Mouse (Mus musculus) skeletal muscle tissue, adult 2 months (tissue): Measurements from ENCODE around the gene Fgfrl1.

ENCODE experiments used
- DNase-seq: peaks from one replicate; pipeline ENCODE4 v3.0.0-alpha.2; 2012; ENCODE audit warnings: low read depth, low spot score

The Fgfrl1 gene

DNA sequence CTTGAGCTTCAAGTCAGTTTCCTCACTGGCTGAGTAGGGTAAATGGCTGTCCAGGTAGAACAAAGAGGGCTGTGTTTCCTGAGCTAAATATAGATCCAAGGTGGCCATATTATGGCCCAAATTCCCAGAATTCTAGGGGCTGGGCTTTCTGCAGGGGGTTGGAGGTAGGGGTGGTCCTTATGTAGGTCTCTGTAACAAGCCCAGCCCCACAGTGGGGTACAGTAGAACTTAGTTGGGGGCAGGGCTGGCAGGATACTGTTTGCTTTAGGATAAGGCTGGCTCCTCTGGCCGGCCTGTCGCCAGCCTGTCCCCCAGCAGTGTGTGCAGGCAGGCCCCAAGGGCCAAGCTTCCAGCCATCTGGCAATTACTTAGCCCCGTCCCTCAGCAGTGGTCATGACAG, 8.2 kb downstream of the Fgfrl1 start:
- DNase-seq = no peak

DNA sequence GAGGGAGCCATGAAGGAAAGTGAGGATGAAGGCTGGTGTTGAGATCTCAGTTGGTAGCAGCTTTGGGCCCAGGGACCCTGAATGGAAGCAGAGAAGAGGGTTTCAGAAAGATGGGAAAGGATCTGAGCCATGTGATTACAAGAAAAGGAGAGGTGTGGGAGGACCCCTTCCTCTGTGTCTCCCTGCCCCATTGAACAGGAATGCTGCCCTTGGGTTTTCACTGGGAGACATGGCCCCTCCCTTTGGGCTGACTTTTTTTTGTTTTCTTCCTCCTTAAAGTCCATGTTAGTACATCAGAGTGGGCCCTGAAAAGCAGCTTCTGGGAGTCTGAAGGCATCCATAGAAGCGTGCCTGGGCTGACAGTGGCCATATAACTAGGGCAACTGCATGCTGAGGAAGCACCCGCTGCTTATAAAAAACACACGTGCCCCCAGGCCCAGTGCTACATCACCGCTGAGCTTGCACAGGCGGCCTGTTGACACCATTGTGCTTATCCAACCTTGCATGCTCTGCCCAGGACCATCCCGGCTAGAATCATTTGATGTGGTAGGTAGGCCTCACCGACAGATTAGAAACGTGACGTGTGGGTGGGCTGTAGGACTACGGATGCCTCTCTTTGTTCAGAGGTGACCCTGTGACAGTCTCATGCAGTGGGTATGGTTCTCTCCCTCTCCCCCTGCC, 9.3 kb downstream of the Fgfrl1 start:
- no peak for DNase-seq

DNA sequence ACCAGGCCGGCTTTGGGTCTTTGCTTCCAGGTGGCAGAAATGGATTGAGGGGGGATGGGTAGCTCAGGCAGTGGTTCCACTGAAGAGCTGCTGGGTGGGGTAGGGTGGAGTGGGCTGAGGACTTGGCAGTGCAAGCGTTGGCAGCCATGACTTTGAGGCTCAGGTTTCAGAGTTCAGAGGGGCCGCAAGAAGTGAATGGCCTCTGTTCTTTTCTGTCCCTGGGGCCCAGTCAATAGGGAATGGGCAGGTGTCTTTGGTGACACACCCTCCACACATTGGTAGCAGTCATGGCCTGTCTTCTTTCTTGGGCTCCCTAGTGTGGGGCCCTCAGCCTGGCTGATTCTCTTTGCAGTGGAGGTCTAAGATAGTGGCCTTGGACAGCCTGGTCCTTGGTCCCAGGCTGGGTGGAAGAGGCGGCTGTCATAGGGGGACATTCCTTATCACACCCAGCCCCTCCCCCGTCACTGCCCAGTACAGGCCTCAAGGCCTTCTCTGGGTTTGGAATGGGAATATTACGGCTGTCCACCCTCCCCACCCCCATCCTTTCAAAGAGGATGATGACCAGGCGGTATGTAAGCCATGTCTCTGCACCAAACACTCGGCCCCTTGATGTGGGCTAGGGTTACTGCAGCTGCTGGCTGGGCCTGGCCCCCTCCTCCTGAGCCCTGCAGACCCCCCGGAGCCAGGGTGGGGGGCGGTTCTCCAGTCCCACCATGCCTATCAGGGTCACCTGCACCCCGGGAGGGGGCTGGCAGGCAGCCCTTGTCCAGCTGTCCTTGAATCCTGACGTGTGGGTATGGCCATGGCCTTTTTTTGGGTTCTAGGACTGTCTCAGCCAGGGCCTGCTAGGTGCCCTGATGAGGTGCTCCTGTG, 11.8 kb downstream of the Fgfrl1 start:
- no peak for DNase-seq

DNA sequence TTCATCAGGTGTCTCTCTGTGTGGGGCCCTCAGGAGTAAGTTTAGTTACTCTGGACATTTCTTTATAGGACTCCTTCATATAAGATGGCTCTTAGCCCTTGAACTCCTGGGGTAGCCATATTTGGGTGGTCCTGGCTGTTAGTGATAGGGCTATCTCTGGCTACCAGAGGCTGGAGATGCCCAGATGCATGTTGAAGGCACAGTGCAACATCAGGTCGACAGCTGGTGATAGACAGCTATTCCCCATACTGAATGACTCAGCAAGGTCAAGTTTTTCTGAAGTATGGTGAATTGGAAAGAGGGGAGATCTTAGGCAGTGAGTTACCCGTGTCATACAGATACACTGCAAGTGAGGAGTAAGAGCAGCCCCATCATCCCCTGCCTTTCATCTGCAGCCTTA, 15.6 kb downstream of the Fgfrl1 start:
- no peak for DNase-seq

DNA sequence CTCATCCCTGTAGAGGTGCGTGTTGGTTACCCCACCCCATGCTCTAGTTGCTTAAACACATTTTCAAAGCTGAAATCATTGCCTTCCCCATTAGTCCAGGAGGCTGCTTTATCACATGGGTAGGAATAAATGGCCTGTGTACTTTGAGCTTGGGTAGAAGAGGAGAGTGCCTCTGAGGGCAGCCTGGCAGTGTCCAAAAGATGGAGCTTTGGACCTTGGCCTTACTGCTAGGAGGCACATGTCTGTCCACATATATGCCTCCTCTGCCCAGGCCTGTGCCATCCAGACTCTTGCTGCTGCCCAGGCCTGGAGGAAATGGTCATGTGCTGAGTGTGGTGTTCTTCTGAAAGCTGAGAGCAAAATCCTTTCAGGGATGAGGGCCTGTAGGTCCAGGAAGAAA, 16.2 kb downstream of the Fgfrl1 start:
- DNase-seq = no peak

DNA sequence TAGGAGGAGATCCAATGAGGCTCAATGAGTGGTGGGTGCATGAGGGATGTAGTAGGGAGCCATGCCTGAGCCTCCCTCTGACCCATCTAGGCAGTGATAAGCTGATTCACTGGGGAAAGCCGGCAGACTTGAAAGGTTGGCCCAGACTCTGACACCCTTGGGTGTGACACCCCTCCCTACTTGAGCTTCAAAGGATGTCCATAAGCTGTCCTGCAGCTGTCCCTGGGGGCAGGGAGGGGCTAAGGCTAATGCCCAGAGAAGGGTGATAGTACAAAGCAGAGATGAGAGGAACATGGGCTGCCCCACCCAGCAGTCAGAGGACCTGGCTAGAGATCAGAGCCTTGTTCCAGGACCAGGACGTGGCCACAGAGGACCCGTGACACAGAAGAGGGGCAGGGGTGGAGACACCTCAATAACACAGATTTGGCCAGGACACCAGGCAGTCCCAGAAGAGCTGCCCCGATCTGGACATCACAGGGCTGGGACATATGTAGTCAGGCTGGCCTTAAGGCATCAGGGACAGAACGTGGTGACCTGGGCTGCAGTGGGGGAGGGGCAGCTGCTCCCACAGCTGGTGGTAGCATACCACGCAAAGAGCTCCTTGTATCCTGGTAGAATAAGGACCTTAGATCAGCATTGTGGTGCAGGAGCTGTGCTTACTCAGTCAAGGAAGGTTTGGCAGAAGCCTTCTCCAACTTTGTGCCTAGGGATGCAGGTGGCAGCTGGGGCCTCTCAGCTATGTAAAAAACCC, 17.0 kb downstream of the Fgfrl1 start:
- DNase-seq = no peak

DNA sequence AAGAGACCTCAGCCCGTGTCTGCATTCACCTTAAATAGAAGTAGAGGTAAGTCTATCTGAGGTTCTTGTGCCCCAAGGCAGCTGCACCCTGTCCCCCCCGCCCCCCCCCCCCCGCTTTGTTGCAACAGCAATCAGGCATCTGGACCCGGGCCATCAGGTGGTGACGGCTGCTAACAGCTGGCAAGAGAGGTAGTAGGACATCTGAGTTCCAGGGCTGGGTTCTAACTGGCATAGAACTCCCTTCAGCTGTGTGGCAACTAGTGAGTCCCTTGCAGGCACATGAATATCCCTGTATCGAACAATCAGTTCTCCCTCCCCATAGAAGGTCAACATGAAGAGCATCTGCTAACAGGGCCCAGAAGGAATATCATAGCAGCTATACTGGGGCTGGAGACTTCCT, 19.8 kb downstream of the Fgfrl1 start:
- no peak for DNase-seq

DNA sequence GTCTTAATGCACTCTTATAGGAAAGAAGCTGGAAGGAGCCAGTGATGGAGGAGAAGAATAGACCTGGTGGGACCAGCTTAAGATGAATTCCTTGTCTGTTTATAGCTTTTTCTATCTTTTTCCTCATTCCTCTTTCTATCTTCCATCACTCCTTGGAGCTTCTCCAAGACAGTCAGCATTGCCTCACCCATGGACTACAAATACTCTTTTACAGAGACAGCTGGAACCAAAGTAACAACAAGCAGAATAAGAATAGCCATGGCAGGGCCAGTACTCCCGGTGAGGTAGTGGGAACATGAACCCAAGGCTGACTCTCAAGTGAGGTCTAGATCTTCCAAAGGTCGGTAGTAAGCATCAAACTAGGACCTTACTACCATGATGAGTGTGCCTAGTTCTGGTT, 20.9 kb downstream of the Fgfrl1 start:
- no peak for DNase-seq

DNA sequence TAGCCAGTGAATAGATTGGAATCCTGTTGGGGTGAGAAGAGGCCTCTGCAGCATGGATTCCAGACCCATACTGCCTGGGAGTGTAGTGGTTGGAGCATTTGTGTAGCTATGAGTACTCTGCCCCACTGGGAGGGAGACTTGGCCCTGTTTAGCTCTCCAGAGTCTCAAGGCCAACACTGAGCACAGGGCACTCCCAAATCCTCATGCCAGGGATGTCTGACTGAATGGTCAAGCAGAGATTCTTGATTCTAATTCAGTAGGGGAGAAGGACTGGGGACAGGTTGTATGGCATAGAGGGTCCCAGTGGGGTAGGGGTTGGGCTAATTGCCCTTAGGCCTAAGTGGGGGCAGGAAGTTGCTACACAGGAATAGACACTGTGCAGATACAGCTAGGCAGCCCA, 21.5 kb downstream of the Fgfrl1 start:
- no peak for DNase-seq

DNA sequence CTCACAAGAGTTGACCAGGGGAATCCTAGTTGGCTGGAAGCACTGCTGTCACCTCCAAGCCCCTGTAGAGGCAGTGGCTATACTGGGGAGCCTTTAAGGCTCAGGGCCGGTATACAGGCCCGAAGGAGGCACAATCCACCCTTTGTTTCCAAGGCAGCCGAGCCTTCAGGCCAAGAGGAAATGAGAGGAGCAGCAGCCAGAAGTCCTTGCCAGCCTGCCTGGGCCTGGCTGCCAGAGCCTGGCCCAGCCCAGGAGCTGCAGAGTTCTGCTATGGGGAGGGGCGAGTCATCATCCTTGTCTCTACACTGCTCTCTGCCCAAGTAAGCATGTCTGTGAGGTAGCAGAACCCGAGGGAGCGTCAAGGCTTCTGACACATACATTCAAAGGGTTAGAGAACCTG, 22.0 kb downstream of the Fgfrl1 start:
- DNase-seq = no peak

DNA sequence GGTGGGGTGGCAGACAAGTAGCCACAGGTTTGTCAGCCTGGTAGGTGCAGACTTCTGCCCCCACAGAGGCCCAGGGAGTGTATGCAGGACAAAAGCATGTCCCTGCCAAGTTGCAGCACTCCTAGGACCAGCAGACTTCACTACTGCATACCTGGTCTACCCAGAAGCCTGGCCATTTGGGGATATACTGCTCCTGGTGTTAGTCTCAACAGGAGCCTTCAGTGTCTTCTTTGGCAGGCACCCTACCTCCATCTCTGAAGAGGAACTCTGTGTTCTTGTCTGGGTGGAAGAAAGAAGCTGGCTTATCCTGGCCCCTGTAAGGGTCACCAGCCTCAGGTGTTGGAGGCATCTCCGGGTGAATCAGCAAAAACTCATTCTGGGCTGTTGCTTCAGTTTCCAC, 23.8 kb downstream of the Fgfrl1 start:
- DNase-seq = no peak

DNA sequence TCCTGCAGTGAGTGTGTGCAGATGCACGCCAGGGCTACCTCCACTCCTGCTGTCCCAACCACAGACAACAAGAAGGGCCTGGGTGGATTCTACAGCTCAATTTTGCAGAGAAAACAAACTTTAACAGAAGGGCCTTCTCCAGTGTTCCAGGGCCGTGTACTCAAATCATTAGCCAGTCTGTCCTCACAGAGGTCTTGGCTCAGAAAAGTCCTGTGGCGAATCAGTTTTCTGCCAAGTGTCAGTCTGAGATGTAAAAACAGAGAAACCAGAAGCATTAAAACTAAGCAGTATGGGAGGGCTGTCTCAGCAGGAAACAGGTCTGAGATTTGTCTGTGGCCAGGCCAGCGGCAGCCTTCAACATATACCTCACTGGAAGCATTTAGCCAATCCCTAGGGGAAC, 25.9 kb downstream of the Fgfrl1 start:
- DNase-seq = no peak

DNA sequence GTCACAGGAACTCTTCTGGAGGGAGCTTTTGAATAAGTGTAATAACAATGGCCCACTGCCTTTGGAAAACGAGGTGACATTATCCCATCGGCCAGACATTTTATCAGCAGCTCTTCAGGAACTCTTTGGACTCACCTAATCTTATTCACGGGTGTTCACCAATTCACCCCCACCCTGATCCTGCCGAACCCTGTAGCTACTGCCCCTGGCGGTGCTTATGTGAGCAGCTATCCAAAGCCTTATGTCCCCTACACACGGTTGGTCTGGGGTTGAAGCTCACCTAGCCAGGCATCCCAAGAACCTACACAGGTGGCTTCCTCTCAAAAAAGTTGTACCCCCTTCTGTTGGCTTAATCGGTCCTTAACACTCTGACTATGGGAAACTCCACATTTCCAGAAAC, 27.6 kb downstream of the Fgfrl1 start:
- DNase-seq = no peak

DNA sequence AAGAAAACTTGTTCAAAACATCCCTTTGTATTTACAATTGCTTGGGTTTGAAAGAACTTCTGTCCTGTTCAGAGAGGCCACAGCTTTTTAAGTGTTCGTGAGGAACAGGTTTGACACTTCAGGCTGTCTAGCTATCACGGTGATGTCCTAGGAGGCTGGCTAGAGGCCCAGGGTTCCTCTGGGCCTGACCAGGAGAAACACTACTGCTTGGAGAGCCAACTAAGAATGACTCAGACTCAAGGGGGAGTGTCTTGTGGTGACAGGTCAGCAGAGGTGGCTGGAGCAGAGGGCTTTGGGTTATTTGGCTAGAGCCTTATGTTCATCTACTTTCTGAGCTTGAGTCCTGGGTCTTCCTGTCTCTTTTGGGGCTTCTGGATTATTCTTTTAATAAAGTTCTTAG, 31.8 kb downstream of the Fgfrl1 start:
- DNase-seq = no peak

DNA sequence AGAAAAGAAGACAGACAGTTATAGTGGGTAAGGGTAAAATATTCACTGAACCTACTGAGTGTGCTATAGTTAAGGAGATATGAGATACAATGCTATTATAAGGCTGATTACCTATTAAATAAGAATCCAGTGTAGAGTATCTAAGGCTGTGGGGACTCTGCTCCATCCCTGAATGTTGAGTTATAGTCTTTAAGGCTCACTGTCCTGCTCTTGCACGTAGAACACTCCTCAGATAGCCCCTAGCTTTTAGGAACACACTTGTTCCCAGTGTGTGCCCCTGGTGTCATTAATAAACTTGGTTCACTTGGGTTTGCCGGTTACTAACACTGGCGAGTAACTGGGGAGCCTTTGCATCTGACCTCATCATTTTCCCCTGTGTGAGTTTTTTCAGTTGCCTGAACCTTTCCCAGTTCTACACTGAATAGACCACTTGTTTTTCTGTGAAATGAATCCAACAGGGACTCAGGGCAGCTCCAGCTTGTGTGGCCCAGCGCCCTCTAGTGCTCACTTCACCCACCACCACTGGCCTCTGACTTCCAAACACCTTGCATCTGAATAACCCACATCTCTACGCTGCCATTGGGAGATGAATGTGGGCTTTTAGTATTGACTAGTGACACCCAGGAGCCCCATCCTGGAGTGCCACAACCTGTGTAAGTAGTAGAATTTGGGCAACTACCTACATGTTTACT, 34.5 kb downstream of the Fgfrl1 start:
- peak; percentile 26 for DNase-seq

DNA sequence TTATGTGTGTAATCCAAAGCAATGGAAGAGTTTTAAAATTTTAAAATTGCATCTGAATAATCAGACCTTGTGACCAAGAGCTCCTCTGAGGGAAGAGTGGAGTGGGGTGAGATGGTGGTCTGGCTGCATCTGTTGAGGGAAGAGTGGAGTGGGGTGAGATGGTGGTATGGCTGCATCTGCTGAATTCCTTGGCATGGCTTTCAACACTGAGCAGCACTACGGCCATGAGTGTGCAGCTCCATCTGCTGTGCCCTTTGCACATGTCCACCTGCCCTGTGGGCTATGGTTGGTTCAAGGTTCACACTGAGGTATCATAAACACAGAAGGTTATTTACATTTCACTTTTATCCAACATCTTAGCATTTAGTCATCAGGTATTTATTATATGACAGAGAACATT, 35.2 kb downstream of the Fgfrl1 start:
- no peak for DNase-seq

DNA sequence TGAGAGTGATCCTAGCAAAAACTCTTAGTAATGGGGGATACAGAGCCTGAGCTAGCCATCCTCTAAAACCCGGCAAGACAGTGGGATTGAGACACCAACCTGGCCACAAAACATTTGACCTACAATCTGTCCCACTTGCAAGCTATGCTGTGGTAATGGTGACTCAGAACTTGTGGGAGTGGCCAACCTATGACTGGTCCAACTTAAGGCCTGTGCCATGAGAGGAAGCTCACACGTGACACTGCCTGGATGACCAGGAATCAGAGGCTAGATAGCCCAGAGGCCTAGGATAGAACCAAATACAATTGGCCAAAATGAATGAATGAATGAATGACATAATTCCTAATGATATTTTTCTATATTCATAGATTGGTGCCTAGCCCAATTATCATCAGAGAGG, 49.7 kb downstream of the Fgfrl1 start:
- DNase-seq = no peak

DNA sequence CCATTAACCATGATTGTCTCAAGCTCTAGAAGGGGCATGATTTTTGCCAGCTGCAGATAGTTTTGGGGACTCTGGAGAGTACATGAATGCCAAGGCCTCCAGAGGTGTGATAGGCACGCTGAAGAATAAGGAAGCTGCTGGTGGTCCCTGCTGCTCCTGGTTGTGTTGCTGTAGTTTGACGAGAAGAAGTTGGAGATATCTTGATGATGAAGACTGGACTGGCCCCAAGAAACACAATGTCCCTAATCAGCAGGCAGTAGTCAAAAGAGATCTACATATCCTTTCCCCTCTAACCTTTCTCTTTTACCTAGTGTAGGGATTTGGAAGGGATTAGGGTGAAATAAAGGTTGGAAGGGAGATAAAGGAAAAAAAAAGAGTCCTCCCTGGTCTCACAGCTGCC, 50.4 kb downstream of the Fgfrl1 start:
- DNase-seq = no peak

DNA sequence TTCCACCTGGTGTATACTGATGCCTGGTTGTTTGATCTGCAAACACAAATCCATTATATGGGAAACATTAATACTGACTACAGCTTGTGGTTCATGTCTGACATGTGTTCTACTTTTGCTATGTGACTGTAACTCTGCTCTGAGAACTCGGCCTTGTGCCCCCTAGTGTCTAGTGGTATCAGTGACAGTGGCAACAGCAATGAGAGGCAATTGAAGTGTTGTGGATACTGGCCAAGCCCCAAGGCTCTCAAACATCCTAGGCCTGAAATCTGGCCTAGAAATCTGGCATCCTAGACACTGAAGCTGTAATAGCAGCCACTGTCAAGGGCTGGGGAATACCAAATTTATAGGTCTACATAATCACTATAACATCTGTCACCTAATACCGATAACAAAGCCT, 51.7 kb downstream of the Fgfrl1 start:
- DNase-seq = no peak

DNA sequence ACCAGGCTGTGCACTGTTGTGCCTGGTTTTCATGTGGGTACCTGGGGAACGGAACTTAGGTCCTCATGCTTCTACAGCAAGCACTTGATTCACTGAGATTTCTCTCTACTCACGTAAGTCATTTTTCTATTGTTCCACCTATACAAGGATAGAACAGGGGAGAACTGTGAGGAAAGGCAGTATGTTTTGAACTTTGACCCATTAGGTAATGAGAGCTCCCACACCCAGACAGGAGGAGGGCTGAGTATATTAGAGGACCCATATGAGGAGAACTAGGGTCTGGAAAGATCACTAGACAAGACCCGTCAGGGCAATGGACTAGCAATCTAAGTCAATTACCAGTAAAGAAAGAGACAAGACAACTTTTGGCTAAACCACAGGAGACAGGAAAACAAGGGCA, 52.4 kb downstream of the Fgfrl1 start:
- no peak for DNase-seq

DNA sequence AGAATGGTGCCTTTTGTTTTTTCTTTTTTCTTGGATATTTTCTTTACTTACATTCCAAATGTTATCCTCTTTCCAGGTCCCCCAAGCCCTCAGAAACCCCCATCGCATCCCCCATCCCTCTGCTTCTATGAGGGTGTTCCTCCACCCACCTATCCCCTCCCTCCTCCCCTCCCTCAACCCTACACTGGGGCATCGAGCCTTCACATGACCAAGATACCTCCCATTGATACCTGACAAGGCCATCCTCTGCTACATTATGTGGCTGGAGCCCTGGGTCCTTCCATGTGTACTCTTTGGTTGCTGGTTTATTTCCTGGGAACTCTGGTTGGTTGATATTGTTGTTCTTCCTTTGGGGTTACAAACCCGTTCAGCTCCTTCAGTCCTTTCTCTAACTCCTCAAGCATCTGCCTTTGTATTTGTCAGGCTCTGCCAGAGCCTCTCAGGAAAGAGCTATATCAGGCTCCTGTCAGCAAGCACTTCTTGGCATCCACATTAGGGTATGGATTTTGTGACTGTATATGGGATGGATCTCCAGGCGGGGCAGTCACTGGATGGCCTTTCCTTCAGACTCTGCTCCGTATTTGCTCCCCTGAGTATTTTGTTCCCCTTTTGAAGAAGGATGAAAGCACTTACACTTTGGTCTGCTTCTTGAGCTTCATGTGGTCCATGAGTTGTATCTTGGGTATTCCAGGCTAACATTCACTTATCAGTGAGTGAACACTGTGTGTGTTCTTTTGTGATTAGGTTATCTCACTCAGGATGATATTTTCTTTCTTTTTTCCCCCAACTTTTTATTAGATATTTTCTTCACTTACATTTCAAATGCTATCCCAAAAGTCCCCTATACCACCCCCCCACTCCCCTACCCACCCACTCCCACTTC, 58.4 kb downstream of the Fgfrl1 start:
- no peak for DNase-seq
